Mouse (Mus musculus) embryonic facial prominence, embryonic 11.5 days (tissue): ENCODE measurements around the gene Cmip. TPM values are rescaled to one million over a fixed set of nuclear protein-coding genes. Genes with fewer than 3 reads are reported as not detected.

Source experiments
- ATAC-seq: fragments of 200-750 bp; cut with Nextera tagmentation; replicated peaks from 2 replicates; pipeline ENCODE4 v1.8.0; 2017; ENCODE audit warnings: low read depth; ENCODE audit not compliant: insufficient number of reproducible peaks, low FRiP score, low TSS enrichment
- DNase-seq: peaks from one replicate; pipeline ENCODE4 v3.0.0-alpha.2; 2015; ENCODE audit warnings: low spot score
- H3K27ac ChIP-seq: fragments of 300-500 bp; sonication (generic); replicated peaks from 2 replicates; pipeline ENCODE4 v1.5.1; 2014; ENCODE audit warnings: mild to moderate bottlenecking, low read depth, low read length, control low read depth
- H3K27me3 ChIP-seq: fragments of 300-500 bp; sonication (generic); 2 replicates; pipeline ENCODE4 v1.6.1; 2014; ENCODE audit warnings: mild to moderate bottlenecking, low read length, moderate library complexity, mixed read lengths; ENCODE audit not compliant: control insufficient read depth, insufficient read depth
- H3K36me3 ChIP-seq: fragments of 300-500 bp; sonication (generic); replicated peaks from 2 replicates; pipeline ENCODE4 v1.6.1; 2014; ENCODE audit warnings: low read depth, mild to moderate bottlenecking, low read length, moderate library complexity, mixed read lengths; ENCODE audit not compliant: control insufficient read depth, insufficient read depth
- H3K4me1 ChIP-seq: fragments of 300-500 bp; sonication (generic); 2 replicates; pipeline ENCODE4 v1.6.1; 2014; ENCODE audit warnings: low read length, mixed read lengths; ENCODE audit not compliant: control insufficient read depth, insufficient read depth
- H3K4me2 ChIP-seq: fragments of 300-500 bp; sonication (generic); 2 replicates; pipeline ENCODE4 v1.6.1; 2014; ENCODE audit warnings: low read depth, mild to moderate bottlenecking, control low read depth, low read length, moderate library complexity
- H3K4me3 ChIP-seq: fragments of 300-500 bp; sonication (generic); 2 replicates; pipeline ENCODE4 v1.5.1; 2014; ENCODE audit warnings: low read depth, low read length, control low read depth
- H3K9ac ChIP-seq: fragments of 300-500 bp; sonication (generic); replicated peaks from 2 replicates; pipeline ENCODE4 v1.6.1; 2014; ENCODE audit warnings: mild to moderate bottlenecking, control low read depth, low read length
- H3K9me3 ChIP-seq: fragments of 300-500 bp; sonication (generic); replicated peaks from 2 replicates; pipeline ENCODE4 v1.6.1; 2016; ENCODE audit warnings: mild to moderate bottlenecking, low read length, inconsistent platforms, mixed read lengths; ENCODE audit not compliant: control insufficient read depth
- WGBS: fragments of 180-500 bp; shearing (Covaris S2); extraction: QIAGEN DNeasy Blood & Tissue Kit; methylation state at CpG from one replicate; pipeline ENCODE4 v1.1.7; 2014; 5-methylcytosine and 5-hydroxymethylcytosine counted together
- polyA plus RNA-seq: library from polyadenylated mRNA; unstranded; fragments of >200 nt; fragmentation: Nextera tagmentation; extraction: Ambion mirVana; gene quantifications from 2 replicates; pipeline ENCODE4 v1.2.1, GENCODE M21; 2014

The Cmip gene
- polyA plus RNA-seq, 1 experiment from 2014 or later, result 20.4 TPM

DNA sequence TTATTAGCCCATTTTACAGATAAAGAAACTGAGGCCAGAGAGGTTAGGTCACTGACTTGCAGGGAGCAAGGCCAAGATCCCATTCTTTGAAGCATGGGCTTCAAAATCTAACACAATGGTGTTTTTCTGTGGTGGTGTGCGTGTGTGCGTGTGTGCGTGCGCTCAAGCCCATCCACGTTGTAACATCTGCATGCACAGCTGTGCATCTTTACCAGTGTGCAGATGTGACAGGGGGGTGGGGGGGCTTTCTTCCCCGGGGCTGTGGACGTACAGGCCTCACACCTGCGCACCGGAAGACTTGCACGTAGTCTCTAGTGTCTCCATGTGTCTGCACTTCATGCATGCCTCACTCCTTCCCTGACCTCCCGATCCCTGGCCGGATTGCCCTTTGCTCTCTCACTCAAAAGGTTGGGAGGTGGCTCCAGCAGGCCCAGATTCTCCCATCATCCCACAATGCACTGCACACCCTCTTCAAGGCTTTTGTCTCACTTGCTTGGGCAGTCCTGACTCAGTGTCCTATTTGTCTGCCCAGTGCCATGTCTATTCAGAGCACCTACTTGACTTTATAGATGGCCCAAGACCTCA lies 44.7 kb downstream of the Cmip start:
- H3K4me3 ChIP-seq, result no peak overlapping the region
- H3K4me2 ChIP-seq, result no peak overlapping the region
- H3K27me3 ChIP-seq, result no peaks in the 10 kb centered on the region
- no peak for ATAC-seq
- H3K9ac ChIP-seq, result no peak overlapping the region
- H3K4me1 ChIP-seq, result peaks cover 7% of the 10 kb centered on the region; the same call in 1 of the 2 replicates
- H3K36me3 ChIP-seq, result no peaks in the 10 kb centered on the region
- WGBS, result 69% methylated on average over 12 of the region's 12 CpGs
- no peaks in the 10 kb centered on the region for H3K9me3 ChIP-seq
- H3K27ac ChIP-seq, result no peak overlapping the region
- no peak for DNase-seq

DNA sequence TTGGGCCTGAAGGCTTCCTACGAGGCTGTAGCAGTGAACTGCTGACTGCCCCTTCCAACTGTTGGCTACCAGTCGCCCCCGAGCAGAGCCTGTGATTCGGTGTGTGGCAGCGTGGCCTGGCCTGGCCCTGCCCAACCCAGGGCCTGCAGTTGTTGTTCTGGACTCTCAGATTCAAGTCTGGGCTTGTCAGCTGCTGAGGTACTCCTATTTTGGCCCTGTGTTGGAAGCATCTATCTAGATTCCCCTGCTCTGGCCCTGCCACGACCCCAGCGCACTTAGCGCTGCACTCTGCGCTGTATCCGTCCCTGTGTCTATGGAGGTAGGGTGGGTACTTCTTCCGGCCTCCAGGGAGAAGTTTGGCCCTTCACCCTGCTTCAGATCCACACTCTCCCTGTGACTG lies 45.2 kb downstream of the Cmip start:
- ATAC-seq, result no peak
- H3K9me3 ChIP-seq, result no peaks in the 10 kb centered on the region
- no peak overlapping the region for H3K9ac ChIP-seq
- H3K27ac ChIP-seq, result no peak overlapping the region
- H3K4me3 ChIP-seq, result no peak overlapping the region
- H3K27me3 ChIP-seq, result no peaks in the 10 kb centered on the region
- DNase-seq, result no peak
- no peaks in the 10 kb centered on the region for H3K36me3 ChIP-seq
- H3K4me1 ChIP-seq, result peaks cover 7% of the 10 kb centered on the region; the same call in 1 of the 2 replicates
- H3K4me2 ChIP-seq, result no peak overlapping the region
- WGBS, result 69% methylated on average over 11 of the region's 11 CpGs

DNA sequence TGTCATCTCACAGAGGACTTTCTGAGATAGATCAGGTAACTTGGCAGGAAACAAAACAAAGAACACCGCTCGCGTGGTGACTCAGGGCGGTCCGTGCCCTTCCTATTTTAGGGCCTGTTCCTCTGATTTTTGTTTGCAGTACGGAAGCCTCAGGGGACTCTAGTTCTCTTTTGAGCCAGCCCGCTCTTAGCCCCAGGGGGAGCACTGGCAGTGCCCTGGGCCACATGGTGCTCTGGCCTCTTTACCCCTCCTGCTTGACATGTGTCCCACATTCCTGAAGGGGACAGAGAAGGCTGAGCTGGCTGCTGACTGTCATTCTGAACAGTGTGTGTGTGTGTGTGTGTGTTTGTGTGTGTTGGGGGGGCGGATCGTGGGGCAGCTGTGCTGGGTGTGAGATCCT lies 46.8 kb downstream of the Cmip start:
- peak overlapping the region; percentile 18; the same call in 1 of the 2 replicates for H3K9ac ChIP-seq
- no peaks in the 10 kb centered on the region for H3K27me3 ChIP-seq
- WGBS, result 35% methylated on average over 9 of the region's 9 CpGs
- no peak overlapping the region for H3K4me2 ChIP-seq
- DNase-seq (no peak), ATAC-seq (0 out of 2 replicates have a peak, but pooled peaks have one; percentile 19)
- H3K4me3 ChIP-seq, result no peak overlapping the region
- peaks cover 7% of the 10 kb centered on the region; the same call in 1 of the 2 replicates for H3K4me1 ChIP-seq
- H3K27ac ChIP-seq, result no peak overlapping the region
- no peaks in the 10 kb centered on the region for H3K9me3 ChIP-seq
- H3K36me3 ChIP-seq, result no peaks in the 10 kb centered on the region

DNA sequence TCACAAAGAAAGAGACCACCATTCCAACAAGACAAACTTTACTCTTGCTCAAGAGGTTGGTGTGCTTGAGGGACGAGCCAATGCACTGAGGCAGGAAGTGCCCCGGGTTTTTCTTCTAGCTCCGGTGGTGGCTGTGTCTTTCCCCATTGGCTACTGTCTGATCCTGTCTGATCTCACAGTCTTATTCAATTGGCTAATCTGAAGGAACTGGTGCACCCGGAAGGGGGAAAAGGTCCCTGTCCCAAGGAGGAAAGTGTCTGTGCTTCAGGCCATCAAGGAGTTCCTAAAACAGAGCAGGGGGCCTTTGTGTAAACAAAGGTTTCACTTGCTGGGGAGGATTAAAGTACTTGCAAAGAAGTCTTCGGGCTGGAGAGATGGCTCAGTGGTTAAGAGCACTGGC lies 48.5 kb downstream of the Cmip start:
- H3K4me1 ChIP-seq, result peaks cover 7% of the 10 kb centered on the region; the same call in 1 of the 2 replicates
- no peaks in the 10 kb centered on the region for H3K36me3 ChIP-seq
- ATAC-seq (no peak), DNase-seq (no peak)
- no peaks in the 10 kb centered on the region for H3K27me3 ChIP-seq
- no peak overlapping the region for H3K9ac ChIP-seq
- H3K4me3 ChIP-seq, result no peak overlapping the region
- H3K9me3 ChIP-seq, result no peaks in the 10 kb centered on the region
- 39% methylated on average over 5 of the region's 5 CpGs for WGBS
- H3K4me2 ChIP-seq, result no peak overlapping the region
- H3K27ac ChIP-seq, result no peak overlapping the region

DNA sequence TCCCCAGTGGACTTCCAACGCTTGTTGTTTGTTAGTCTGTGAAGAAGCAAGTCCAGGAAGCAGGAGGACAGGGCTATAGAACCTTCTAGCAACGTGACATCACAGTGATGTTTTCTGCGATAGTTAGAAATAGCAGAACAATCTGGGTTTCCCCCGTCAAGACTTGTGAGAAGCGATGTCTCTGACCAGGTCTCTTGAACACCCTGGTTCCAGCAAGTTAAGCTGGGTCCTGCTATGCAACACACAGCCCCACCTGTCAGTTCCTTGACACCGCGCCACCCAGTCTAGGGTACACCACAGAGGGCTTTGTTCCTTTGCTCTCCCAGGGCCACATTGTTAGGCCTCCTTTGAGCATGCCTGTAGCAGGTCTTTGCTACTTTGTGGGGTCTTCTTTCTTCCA lies 49.9 kb downstream of the Cmip start:
- no peak for ATAC-seq
- H3K9ac ChIP-seq, result no peak overlapping the region
- 83% methylated on average over 7 of the region's 7 CpGs for WGBS
- no peaks in the 10 kb centered on the region for H3K9me3 ChIP-seq
- H3K4me3 ChIP-seq, result no peak overlapping the region
- H3K4me2 ChIP-seq, result no peak overlapping the region
- no peak for DNase-seq
- H3K27me3 ChIP-seq, result no peaks in the 10 kb centered on the region
- H3K4me1 ChIP-seq, result peaks cover 7% of the 10 kb centered on the region; the same call in 1 of the 2 replicates
- H3K36me3 ChIP-seq, result no peaks in the 10 kb centered on the region
- no peak overlapping the region for H3K27ac ChIP-seq

DNA sequence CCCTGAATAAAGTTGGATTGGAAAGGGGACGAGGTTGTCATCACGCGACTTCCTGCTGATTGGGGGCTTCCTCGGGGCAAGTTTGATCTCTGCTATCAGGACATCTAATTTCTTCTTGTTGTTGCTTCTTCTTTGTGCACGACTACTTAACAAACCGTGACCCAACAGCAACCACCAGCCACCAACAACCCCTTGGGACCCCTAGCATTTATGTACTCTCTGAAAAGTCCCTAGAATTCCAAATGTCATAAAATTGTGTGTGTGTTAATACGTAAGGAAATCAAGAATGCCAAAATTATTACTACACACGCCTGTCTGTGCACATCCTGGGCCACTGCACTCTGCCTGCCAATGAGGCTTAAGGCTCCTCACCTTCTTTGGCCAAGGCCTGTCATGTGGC lies 50.4 kb downstream of the Cmip start:
- no peak overlapping the region for H3K27ac ChIP-seq
- H3K4me3 ChIP-seq, result no peak overlapping the region
- ATAC-seq (no peak), DNase-seq (no peak)
- H3K4me1 ChIP-seq, result peaks cover 7% of the 10 kb centered on the region; the same call in 1 of the 2 replicates
- 74% methylated on average over 8 of the region's 8 CpGs for WGBS
- H3K9me3 ChIP-seq, result no peaks in the 10 kb centered on the region
- no peaks in the 10 kb centered on the region for H3K36me3 ChIP-seq
- H3K27me3 ChIP-seq, result no peaks in the 10 kb centered on the region
- no peak overlapping the region for H3K4me2 ChIP-seq
- no peak overlapping the region for H3K9ac ChIP-seq

DNA sequence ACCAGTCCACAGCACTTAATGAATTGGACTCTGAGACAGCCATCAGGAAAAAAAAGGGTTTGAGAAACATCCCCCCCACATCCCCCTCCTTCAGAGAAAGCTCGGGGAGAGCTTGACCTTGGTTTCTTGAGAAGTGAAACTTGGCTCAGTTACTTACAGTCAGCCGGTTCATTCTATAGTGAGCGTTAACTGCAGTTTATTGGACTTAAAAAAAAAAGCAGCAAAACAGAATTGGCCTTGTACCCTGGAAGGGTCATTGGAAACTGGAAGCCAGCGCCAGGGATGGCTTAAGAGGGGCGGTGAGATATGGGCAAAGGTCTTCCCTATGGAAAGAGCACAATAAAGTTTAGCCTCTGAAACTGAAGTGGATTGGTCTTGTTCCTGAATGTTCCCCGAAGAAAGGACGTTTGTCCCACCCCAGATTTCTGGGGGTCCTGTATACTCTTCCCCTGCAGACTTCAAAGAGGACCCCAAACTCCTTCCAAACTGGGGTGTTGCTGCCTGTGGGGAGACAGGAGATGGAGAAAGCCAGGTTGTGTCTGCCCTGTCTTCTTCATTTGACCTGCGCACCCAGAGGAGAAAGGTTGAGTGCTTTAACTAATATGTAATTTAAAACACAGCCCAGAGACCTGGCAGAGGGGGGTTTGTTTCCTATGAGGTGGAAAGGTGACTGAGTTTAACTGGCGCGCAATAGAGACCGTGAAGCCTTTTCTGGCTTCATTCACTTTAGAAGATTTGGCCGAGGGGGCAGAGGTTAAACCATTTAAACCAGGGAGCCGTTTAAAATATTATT lies 51.6 kb downstream of the Cmip start:
- 73% methylated on average over 13 of the region's 13 CpGs for WGBS

DNA sequence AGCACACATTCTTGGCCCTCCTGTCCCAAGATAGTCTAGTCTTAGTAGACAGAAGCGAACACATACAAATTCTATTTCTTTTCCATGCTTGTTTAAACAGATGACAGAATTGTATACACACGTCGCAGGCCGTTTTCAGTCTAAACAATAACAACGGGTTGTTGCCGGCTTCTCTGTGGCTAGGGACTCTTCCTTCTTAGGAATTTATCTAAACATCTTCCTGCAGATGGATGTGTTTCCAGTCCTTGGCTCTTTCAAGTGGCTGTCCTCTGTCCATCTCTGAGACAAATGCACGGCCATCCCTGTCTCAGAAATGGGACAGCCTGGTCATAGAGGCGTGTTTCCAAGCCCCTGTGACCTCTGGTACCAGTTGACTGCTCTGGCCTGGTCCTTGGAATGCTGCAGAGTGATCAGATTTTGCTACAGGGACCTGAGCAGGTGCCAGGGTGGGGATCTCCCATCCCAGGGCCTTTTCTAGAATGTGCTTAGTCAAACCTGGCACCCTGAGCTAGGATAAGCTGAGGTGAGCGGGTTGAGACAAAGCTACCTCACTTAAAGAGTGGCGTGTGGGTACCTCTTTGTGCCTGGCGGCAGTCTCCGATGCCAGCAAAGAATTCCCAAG lies 52.9 kb downstream of the Cmip start:
- Histone ChIP-seq H3K9ac (no peak overlapping the region), H3K4me2 (no peak overlapping the region), H3K4me3 (no peak overlapping the region), H3K4me1 (no peaks in the 10 kb centered on the region; the same call in none of the 2 replicates), H3K9me3 (no peaks in the 10 kb centered on the region), H3K27me3 (no peaks in the 10 kb centered on the region), H3K27ac (no peak overlapping the region), H3K36me3 (no peaks in the 10 kb centered on the region)
- DNase-seq (no peak), ATAC-seq (no peak)
- WGBS, result 85% methylated on average over 12 of the region's 12 CpGs

More for the DNA sequence above, 51.6 kb downstream of the Cmip start:
- no peaks in the 10 kb centered on the region for H3K27me3 ChIP-seq
- H3K4me1 ChIP-seq, result peaks cover 3% of the 10 kb centered on the region; the same call in 1 of the 2 replicates
- no peaks in the 10 kb centered on the region for H3K36me3 ChIP-seq
- ATAC-seq, result no peak
- no peak overlapping the region for H3K4me2 ChIP-seq
- no peak for DNase-seq
- no peak overlapping the region for H3K4me3 ChIP-seq
- H3K27ac ChIP-seq, result no peak overlapping the region
- H3K9me3 ChIP-seq, result no peaks in the 10 kb centered on the region
- no peak overlapping the region for H3K9ac ChIP-seq
